Mouse (Mus musculus) limb, embryonic 10.5 days (tissue): ENCODE results near the gene Pum1. TPM values are rescaled to one million over a fixed set of nuclear protein-coding genes. Genes with fewer than 3 reads are reported as not detected.
A peak's percentile ranks its signal among the peaks of the same experiment; 100 is the strongest.
"Not testable (repeated sequence)": the region's sequence is repeated elsewhere in the genome, so short reads cannot be mapped to it uniquely, and the experiment has no call there.

Source experiments
- DNase-seq: peaks from one replicate; pipeline ENCODE4 v3.0.0-alpha.2; 2017; ENCODE audit warnings: low spot score
- H3K27ac ChIP-seq: fragments of 300-500 bp; sonication (generic); 2 replicates; pipeline ENCODE4 v1.5.1; 2016; ENCODE audit warnings: mild to moderate bottlenecking
- H3K27me3 ChIP-seq: fragments of 300-500 bp; sonication (generic); 2 replicates; pipeline ENCODE4 v1.6.1; 2016; ENCODE audit warnings: low read depth, mild to moderate bottlenecking; ENCODE audit not compliant: poor library complexity, severe bottlenecking
- H3K36me3 ChIP-seq: fragments of 300-500 bp; sonication (generic); 2 replicates; pipeline ENCODE4 v1.6.1; 2016; ENCODE audit warnings: mild to moderate bottlenecking, moderate library complexity
- H3K4me1 ChIP-seq: fragments of 300-500 bp; sonication (generic); 2 replicates; pipeline ENCODE4 v1.6.1; 2016
- H3K4me3 ChIP-seq: fragments of 300-500 bp; sonication (generic); 2 replicates; pipeline ENCODE4 v1.5.1; 2016; ENCODE audit warnings: mild to moderate bottlenecking, moderate library complexity
- H3K9me3 ChIP-seq: fragments of 300-500 bp; sonication (generic); replicated peaks from 2 replicates; pipeline ENCODE4 v1.6.1; 2016; ENCODE audit warnings: mild to moderate bottlenecking
- WGBS: fragments of 180-500 bp; shearing (Covaris S2); methylation state at CpG from one replicate; pipeline ENCODE4 v1.1.7; 2016; 5-methylcytosine and 5-hydroxymethylcytosine counted together
- polyA plus RNA-seq: library from polyadenylated mRNA; unstranded; fragments of >200 nt; fragmentation: Nextera tagmentation; extraction: Ambion mirVana; gene quantifications from 2 replicates; pipeline ENCODE4 v1.2.1, GENCODE M21; 2016

The Pum1 gene
- polyA plus RNA-seq, result 116 and 124 TPM in 2 replicates

- under 1% methylated on average over 81 of the region's 90 CpGs for WGBS
- H3K27me3 ChIP-seq, result no peaks in the 10 kb centered on the region
These were observed at the start of gene Pum1 for GRCm38 (mm10) chr4:130662979-130663725. Gene Pum1 (plus strand): TSS chr4:130663321.

GRCm38 (mm10) chr4:130629391-130629790 is 33.7 kb upstream of the Pum1 start:
- Histone ChIP-seq H3K9me3 (no peaks in the 10 kb centered on the region), H3K36me3 (no peaks in the 10 kb centered on the region), H3K4me3 (peak overlapping the region; percentile 21; the same call in 1 of the 2 replicates), H3K4me1 (no peaks in the 10 kb centered on the region), H3K27ac (no peak overlapping the region), H3K27me3 (no peaks in the 10 kb centered on the region)
- 9% methylated on average over 4 of the region's 4 CpGs for WGBS
- DNase-seq, result peak; percentile 34

More at GRCm38 (mm10) chr4:130662979-130663725, at the start of gene Pum1:
- peak; percentile 97 for DNase-seq
- Histone ChIP-seq H3K9me3 (no peaks in the 10 kb centered on the region), H3K4me1 (peaks cover 22% of the 10 kb centered on the region), H3K36me3 (peaks cover 16% of the 10 kb centered on the region), H3K27ac (peak within 1 kb of the TSS; percentile 99), H3K4me3 (peak within 1 kb of the TSS; percentile 91)

DNA sequence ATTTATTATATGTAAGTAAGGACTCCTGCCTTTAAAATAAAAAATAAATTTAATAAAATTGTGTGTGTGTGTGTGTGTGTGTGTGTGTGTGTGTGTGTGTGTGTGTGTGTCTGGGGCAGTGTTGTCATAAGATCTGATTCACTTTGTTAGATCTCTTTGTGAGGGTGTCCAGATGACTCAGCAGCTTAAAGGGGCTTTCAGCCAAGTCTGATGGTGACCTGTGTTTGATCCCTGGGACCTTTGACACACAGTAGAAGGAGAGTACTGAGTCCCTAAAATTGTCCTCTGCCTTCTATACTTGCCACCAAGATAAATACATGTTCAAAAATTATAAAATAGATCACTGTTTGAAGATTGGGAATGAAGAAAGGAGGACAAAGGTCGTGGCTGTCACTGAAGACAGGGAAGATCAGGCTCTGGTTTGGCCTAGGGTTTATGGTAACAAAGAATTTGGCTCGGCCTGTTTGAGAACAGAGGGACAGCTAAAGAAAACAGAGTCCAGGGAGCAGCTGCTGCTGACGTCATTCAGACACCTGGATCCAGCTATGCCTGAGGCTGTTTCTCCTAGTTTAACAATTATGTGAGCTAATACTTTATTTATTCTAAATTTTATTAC is 32.8 kb upstream of the Pum1 start:
- H3K4me1 ChIP-seq, result no peaks in the 10 kb centered on the region
- no peaks in the 10 kb centered on the region for H3K27me3 ChIP-seq
- DNase-seq, result no peak
- H3K27ac ChIP-seq, result no peak overlapping the region
- H3K4me3 ChIP-seq, result no peak overlapping the region
- 62% methylated on average over 3 of the region's 3 CpGs for WGBS
- H3K9me3 ChIP-seq, result no peaks in the 10 kb centered on the region
- H3K36me3 ChIP-seq, result no peaks in the 10 kb centered on the region

- H3K9me3 ChIP-seq, H3K4me1 ChIP-seq, H3K4me3 ChIP-seq, H3K36me3 ChIP-seq, DNase-seq, H3K27me3 ChIP-seq, H3K27ac ChIP-seq: not testable (repeated sequence)
- WGBS, result 87% methylated on average over 3 of the region's 3 CpGs
These were observed 28.0 kb upstream of the Pum1 start for GRCm38 (mm10) chr4:130635076-130635475.

GRCm38 (mm10) chr4:130636761-130637160 is 26.4 kb upstream of the Pum1 start:
- H3K4me1 ChIP-seq, result no peaks in the 10 kb centered on the region
- H3K4me3 ChIP-seq, result no peak overlapping the region
- 79% methylated on average over 3 of the region's 3 CpGs for WGBS
- H3K9me3 ChIP-seq, result no peaks in the 10 kb centered on the region
- no peak overlapping the region for H3K27ac ChIP-seq
- H3K27me3 ChIP-seq, result no peaks in the 10 kb centered on the region
- no peak for DNase-seq
- no peaks in the 10 kb centered on the region for H3K36me3 ChIP-seq

DNA sequence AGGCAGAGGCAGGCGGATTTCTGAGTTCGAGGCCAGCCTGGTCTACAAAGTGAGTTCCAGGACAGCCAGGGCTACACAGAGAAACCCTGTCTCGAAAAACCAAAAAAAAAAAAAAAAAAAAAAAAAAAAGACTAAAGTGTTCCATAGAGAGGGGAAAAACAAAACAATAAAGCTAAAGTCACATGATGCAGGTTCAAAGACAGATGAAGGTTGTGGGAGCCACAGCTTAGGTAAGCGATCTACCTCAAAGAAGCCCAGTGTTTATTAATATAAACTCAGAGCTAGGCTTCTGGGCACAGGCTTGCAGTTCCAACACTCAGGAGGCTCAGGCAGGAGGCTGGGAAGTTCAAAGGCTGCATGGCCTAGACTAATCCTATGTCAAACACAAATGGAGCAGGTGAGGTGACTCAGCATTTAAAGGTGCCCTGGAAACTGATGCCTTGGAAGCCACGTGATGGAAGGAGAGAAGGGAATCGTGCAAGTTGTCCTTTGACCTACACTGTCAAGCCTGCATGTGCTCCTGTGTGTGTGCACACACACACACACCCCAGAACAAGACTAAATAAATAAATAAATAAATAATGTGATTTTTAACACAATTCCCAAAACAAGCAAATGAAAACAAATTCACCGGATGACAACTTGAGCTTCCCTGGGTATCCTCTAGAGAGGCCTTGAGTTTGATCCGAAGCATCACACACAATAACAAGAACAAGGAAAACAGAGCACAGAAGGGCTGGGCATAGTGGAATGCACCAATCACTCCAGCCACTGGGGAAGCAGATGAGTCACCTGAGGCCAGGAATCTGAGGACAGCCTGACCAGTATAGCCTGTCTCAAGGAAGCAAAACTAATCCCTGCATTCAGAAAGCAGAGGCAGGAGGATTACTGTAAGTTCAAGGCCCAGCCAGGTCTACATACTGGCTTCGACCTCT is 25.4 kb upstream of the Pum1 start:
- DNase-seq, result no peak
- H3K27me3 ChIP-seq, result no peaks in the 10 kb centered on the region
- no peaks in the 10 kb centered on the region for H3K4me1 ChIP-seq
- no peaks in the 10 kb centered on the region for H3K9me3 ChIP-seq
- no peak overlapping the region for H3K4me3 ChIP-seq
- no peaks in the 10 kb centered on the region for H3K36me3 ChIP-seq
- WGBS, result 88% methylated on average over 8 of the region's 9 CpGs
- H3K27ac ChIP-seq, result no peak overlapping the region

DNA sequence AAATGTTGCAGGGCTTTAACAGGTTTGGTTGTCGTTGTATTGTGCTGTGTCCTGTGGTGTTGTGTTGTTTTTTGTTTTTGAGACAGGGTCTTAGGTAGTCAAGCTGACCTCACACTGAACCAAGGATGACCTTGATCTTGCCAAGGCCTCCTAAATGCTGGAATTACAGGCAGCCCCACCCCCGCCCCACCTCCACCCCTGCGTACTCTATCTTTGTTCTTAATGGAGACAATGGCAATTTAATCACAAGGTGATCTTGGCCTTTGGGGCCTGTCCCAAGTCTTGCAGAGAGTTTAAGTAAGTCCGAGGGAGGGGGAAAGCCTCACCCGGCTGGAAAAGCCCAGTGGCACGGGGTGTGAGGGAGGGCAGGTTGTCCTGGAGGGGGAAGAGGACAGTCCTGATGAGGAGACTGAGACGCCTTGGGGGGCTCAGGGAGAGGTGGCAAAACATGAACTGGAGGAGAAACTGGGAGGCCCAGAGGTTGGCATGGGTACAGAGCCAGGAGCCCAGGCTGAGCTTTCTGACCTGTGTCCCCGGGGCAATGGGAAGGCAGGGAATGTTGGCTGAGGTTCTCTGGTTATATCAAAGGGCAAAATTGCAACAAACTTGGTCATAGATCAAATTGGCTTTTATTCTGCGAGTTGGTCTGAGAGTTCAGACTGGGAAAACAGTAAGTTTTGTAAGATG is 22.9 kb upstream of the Pum1 start:
- 76% methylated on average over 9 of the region's 9 CpGs for WGBS
- Histone ChIP-seq H3K36me3 (no peaks in the 10 kb centered on the region), H3K4me3 (no peak overlapping the region), H3K4me1 (no peaks in the 10 kb centered on the region), H3K9me3 (no peaks in the 10 kb centered on the region), H3K27ac (no peak overlapping the region), H3K27me3 (no peaks in the 10 kb centered on the region)
- DNase-seq, result no peak

DNA sequence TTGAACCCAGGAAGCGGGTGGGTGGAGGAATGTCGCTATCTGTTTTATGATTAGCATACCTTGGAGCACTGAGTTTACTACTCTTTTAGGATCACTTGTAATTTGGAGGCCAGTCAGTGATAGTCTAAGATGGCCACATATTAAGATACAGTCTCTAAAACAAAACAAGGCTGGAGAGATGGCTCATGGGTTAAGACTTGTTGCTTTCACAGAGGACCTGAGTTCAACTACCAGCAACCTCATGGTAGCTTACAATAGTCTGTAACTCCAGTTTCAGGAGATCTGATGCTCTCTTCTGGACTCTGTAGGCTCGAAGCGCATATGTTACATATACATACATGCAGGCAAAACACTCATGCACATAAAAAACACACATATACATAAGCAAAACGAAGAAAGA is 20.7 kb upstream of the Pum1 start:
- WGBS, result 95% methylated on average over 5 of the region's 5 CpGs
- no peaks in the 10 kb centered on the region for H3K4me1 ChIP-seq
- no peaks in the 10 kb centered on the region for H3K36me3 ChIP-seq
- no peaks in the 10 kb centered on the region for H3K27me3 ChIP-seq
- no peak overlapping the region for H3K27ac ChIP-seq
- no peaks in the 10 kb centered on the region for H3K9me3 ChIP-seq
- no peak overlapping the region for H3K4me3 ChIP-seq
- no peak for DNase-seq

- 60% methylated on average over 1 of the region's 1 CpGs for WGBS
- no peaks in the 10 kb centered on the region for H3K9me3 ChIP-seq
These were observed 17.7 kb upstream of the Pum1 start for GRCm38 (mm10) chr4:130645426-130645825.

DNA sequence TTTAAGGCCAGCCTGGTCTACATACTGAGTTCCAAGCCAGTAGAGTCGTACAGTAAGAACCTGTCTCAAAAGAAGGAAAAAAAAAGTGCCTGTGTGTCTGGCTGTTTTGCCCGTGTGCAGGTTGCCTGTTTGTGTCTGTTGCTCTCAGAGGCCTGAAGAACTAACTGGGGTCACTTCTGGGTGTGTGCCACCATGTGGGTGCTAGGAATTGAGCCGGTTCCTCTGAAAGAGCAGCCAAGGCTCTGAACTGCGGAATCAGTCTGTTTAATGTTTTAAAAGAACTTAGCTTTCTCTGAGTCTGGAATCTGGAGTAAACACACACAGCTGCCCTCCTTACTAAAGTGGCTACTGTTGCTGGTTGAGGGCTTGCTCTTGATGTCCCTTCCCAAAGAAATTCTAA is 11.8 kb upstream of the Pum1 start:
- H3K36me3 ChIP-seq, result no peaks in the 10 kb centered on the region
- H3K4me3 ChIP-seq, result no peak overlapping the region
- H3K4me1 ChIP-seq, result no peaks in the 10 kb centered on the region
- DNase-seq, result no peak
- H3K9me3 ChIP-seq, result no peaks in the 10 kb centered on the region
- 85% methylated on average over 4 of the region's 4 CpGs for WGBS
- no peaks in the 10 kb centered on the region for H3K27me3 ChIP-seq
- H3K27ac ChIP-seq, result no peak overlapping the region

More at GRCm38 (mm10) chr4:130645426-130645825, 17.7 kb upstream of the Pum1 start:
- DNase-seq, result no peak
- Histone ChIP-seq H3K27me3 (no peaks in the 10 kb centered on the region), H3K36me3 (no peaks in the 10 kb centered on the region), H3K4me1 (no peaks in the 10 kb centered on the region), H3K4me3 (no peak overlapping the region), H3K27ac (no peak overlapping the region)

DNA sequence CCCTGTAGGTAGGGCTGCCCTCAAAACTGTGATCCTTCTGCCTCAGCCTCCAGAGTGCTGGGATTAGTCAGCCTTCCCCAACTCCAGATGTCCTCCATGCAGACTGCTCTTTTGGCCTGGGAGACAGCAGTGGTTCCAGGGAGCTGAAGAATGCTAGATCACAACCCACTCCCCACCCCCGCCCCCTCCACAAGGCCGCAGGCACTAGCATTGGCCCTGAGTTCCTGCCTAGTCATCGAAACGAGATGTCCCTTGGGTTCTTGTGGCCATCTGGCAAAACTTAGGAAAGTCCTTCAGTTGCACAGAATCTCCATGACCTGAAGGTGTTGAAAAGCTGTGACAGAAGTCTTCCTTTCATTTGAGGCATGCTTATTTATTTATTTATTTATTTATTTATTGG is 10.6 kb upstream of the Pum1 start:
- Histone ChIP-seq H3K4me3 (no peak overlapping the region), H3K27me3 (no peaks in the 10 kb centered on the region), H3K9me3 (no peaks in the 10 kb centered on the region), H3K4me1 (no peaks in the 10 kb centered on the region), H3K27ac (no peak overlapping the region), H3K36me3 (no peaks in the 10 kb centered on the region)
- 59% methylated on average over 4 of the region's 4 CpGs for WGBS
- DNase-seq, result no peak

GRCm38 (mm10) chr4:130657820-130658565 is 5.1 kb upstream of the Pum1 start:
- no peak for DNase-seq
- Histone ChIP-seq H3K36me3 (no peaks in the 10 kb centered on the region), H3K4me3 (no peak overlapping the region), H3K4me1 (peaks cover 5% of the 10 kb centered on the region), H3K9me3 (no peaks in the 10 kb centered on the region), H3K27ac (no peak overlapping the region), H3K27me3 (no peaks in the 10 kb centered on the region)
- 32% methylated on average over 1 of the region's 1 CpGs for WGBS
